Mouse (Mus musculus) Muller cell, postnatal 12 days (primary cell): ENCODE results near the gene H2afx.
"Not testable (repeated sequence)": the region's sequence is repeated elsewhere in the genome, so short reads cannot be mapped to it uniquely, and the experiment has no call there.

Source experiments
- DNase-seq: peaks from one replicate; pipeline ENCODE4 v3.0.0-alpha.2; 2015; ENCODE audit errors: inconsistent ontology term

The H2afx gene

GRCm38 (mm10) chr9:44341487-44341886 is 7.0 kb downstream of the H2afx start:
- no peak for DNase-seq

- no peak for DNase-seq
These were observed 7.7 kb downstream of the H2afx start for GRCm38 (mm10) chr9:44342173-44342572.

GRCm38 (mm10) chr9:44342605-44343004 is 8.1 kb downstream of the H2afx start:
- no peak for DNase-seq

GRCm38 (mm10) chr9:44343290-44343689 is 8.8 kb downstream of the H2afx start:
- no peak for DNase-seq

- peak; percentile 96 for DNase-seq
These were observed 9.4 kb downstream of the H2afx start, which contains the start of gene Hmbs for GRCm38 (mm10) chr9:44343781-44344421. TSS of gene Hmbs (minus strand) at chr9:44344228.

GRCm38 (mm10) chr9:44345570-44346433 is 11.3 kb downstream of the H2afx start:
- no peak for DNase-seq

GRCm38 (mm10) chr9:44347166-44347565 is 12.7 kb downstream of the H2afx start:
- DNase-seq = no peak

GRCm38 (mm10) chr9:44347621-44348020 is 13.1 kb downstream of the H2afx start:
- no peak for DNase-seq

GRCm38 (mm10) chr9:44348546-44348945 is 14.1 kb downstream of the H2afx start:
- no peak for DNase-seq

GRCm38 (mm10) chr9:44351396-44351795 is 16.9 kb downstream of the H2afx start:
- DNase-seq = no peak

- DNase-seq = no peak
These were observed 17.8 kb downstream of the H2afx start for GRCm38 (mm10) chr9:44352337-44352736.

GRCm38 (mm10) chr9:44353142-44353541 is 18.6 kb downstream of the H2afx start:
- no peak for DNase-seq

- no peak for DNase-seq
These were observed 22.7 kb downstream of the H2afx start for GRCm38 (mm10) chr9:44357207-44357606.

- peak; percentile 89 for DNase-seq
These were observed 26.9 kb downstream of the H2afx start, which contains the start of gene Vps11 for GRCm38 (mm10) chr9:44361190-44361917. TSS of gene Vps11 (minus strand) at chr9:44361670.

GRCm38 (mm10) chr9:44361931-44362330 is 27.4 kb downstream of the H2afx start:
- DNase-seq = not testable (repeated sequence)

GRCm38 (mm10) chr9:44364480-44364879 is 30.0 kb downstream of the H2afx start:
- DNase-seq = no peak

- peak; percentile 25 for DNase-seq
These were observed 38.9 kb downstream of the H2afx start for GRCm38 (mm10) chr9:44373386-44373785.

GRCm38 (mm10) chr9:44376141-44376540 is 41.6 kb downstream of the H2afx start:
- DNase-seq = no peak

- DNase-seq = not testable (repeated sequence)
These were observed 42.8 kb downstream of the H2afx start for GRCm38 (mm10) chr9:44377335-44377734.

GRCm38 (mm10) chr9:44378153-44378730 is 43.7 kb downstream of the H2afx start:
- DNase-seq = no peak

GRCm38 (mm10) chr9:44379054-44379834 is 44.8 kb downstream of the H2afx start, which contains the start of gene Hyou1:
TSS of gene Hyou1 (plus strand) at chr9:44379490.
- peak; percentile 99 for DNase-seq
